Mouse (Mus musculus) lung, postnatal 0 days (tissue): ENCODE data around the gene Npnt.

Experiments used
- CTCF ChIP-seq: IDR thresholded peaks from 2 replicates; pipeline ENCODE4 v1.5.1; 2016; ENCODE audit warnings: antibody characterized with exemption, mild to moderate bottlenecking
- EP300 ChIP-seq: IDR thresholded peaks from 2 replicates; pipeline ENCODE4 v1.6.1; 2016; ENCODE audit warnings: antibody characterized with exemption, mild to moderate bottlenecking, control low read depth

GRCm38 (mm10) chr3:132981968-132982367, 31.9 kb upstream of the Npnt start:
- TF ChIP-seq CTCF (no peak), EP300 (no peak)
